ENCODE assay signal across 22 mouse cellular contexts in the genomic region with DNA sequence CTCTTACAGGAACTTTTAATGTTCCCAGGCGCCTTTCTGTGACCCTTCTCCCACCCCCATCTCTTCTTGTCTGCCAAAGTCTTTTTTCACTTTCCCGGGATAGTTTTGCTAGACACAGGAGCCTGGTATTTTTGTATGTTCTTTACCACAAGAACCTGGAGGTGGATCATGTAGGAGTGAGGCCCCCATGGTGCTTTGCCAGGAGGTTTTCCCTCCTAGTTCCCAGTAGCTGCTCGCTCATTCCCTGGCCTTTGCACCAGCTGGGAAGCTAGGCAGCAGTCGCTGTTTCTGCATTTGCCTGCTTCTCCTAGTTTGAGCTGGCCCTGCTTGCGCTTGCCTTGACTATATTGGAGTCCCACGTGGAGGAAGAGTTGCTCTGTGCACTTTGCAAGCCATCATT. TPM values are rescaled to one million over a fixed set of nuclear protein-coding genes. Genes with fewer than 3 reads are reported as not detected.
DNase-seq lines count a peak whose midpoint lies in the region; ATAC-seq lines count a peak whose summit lies in the region.
"Had no signal": no experiment of that assay in that cellular context is flagged by ENCODE, and none has a peak within 500 bp of the region (broad histone marks: within the 10 kb centered on the region; RNA-seq: fewer than 3 reads in every experiment).

No protein-coding gene starts in this region.

- H3K9me3 ChIP-seq in limb, embryonic 15.5 days: no peaks in the 10 kb centered on the region
- H3K9me3 ChIP-seq: embryonic facial prominence, embryonic 13.5 days; forebrain, embryonic 13.5 days; heart, embryonic 10.5 days had no signal

- peak overlapping the region; percentile 22; the same call in 1 of the 2 replicates for H3K27ac ChIP-seq in limb, embryonic 15.5 days
- H3K27ac ChIP-seq: embryonic facial prominence, embryonic 13.5 days; forebrain, embryonic 13.5 days; heart, embryonic 10.5 days; hindbrain, embryonic 14.5 days had no signal

- no peak for DNase-seq in frontal cortex, postnatal 25 days (ENCODE audit: low spot score in 2 of 2)
- DNase-seq in layer of hippocampus, adult 9-11 months: peak; percentile 30
- DNase-seq in layer of hippocampus, postnatal 25 days (ENCODE audit: extremely low spot score in 1 of 2, low spot score in 1 of 2): no peak
- DNase-seq in right cerebral cortex, adult 18-20 months: peak; percentile 53
- DNase-seq in right cerebral cortex, postnatal 14 days: no peak
- DNase-seq: adrenal gland, postnatal 10 days; B cell, adult 2 months; cerebellum, adult 11-12 months; cerebellum, adult 9-10 months; cerebellum, postnatal 25 days; forebrain, postnatal 0 days; gastrocnemius, postnatal 36 days; heart, adult 18-20 months; heart, postnatal 14 days had no signal

- H3K36me3 ChIP-seq in limb, embryonic 15.5 days: 0 out of 2 replicates have a peak, but pooled peaks cover 3% of the 10 kb centered on the region
- H3K36me3 ChIP-seq: G1E had no signal

- peaks cover 11% of the 10 kb centered on the region; the same call in 1 of the 2 replicates for H3K4me1 ChIP-seq in limb, embryonic 15.5 days

- H3K27me3 ChIP-seq in limb, embryonic 15.5 days: no peaks in the 10 kb centered on the region
- H3K27me3 ChIP-seq: embryonic facial prominence, embryonic 13.5 days; forebrain, embryonic 13.5 days had no signal

- H3K4me2 ChIP-seq in limb, embryonic 15.5 days: no peak overlapping the region
- H3K4me2 ChIP-seq: embryonic facial prominence, embryonic 13.5 days; forebrain, embryonic 13.5 days; hindbrain, embryonic 14.5 days had no signal

- no peak overlapping the region for H3K4me3 ChIP-seq in limb, embryonic 15.5 days
- H3K4me3 ChIP-seq: embryonic facial prominence, embryonic 13.5 days; forebrain, embryonic 13.5 days; heart, embryonic 10.5 days had no signal

- H3K9ac ChIP-seq in limb, embryonic 15.5 days: no peak overlapping the region
- H3K9ac ChIP-seq: embryonic facial prominence, embryonic 13.5 days; forebrain, embryonic 13.5 days; forebrain, postnatal 0 days; hindbrain, embryonic 14.5 days had no signal

- 64% methylated on average over 6 of the region's 6 CpGs for WGBS in limb, embryonic 15.5 days

- peak; percentile 77 for ATAC-seq in frontal cortex, adult (ENCODE audit: low TSS enrichment)
- ATAC-seq in limb, embryonic 15.5 days (ENCODE audit: insufficient number of reproducible peaks, low FRiP score, low TSS enrichment, low read depth): no peak
- ATAC-seq: CD4-positive, CD25-positive, alpha-beta regulatory T cell, adult 4 months; forebrain, embryonic 13.5 days; forebrain, postnatal 0 days had no signal

RNA-seq across cellular contexts. Expression of a gene that starts 36.2 kb away (rescaled TPM):
- total RNA-seq in layer of hippocampus, postnatal 25 days (2021): 100 to 1,000 TPM; 493 to 570 TPM
- 543 and 584 TPM in 2 replicates for polyA plus RNA-seq in limb, embryonic 15.5 days (2015; fragmentation: Nextera tagmentation; extraction: Ambion mirVana)

Comparison
In these comparisons a context has a peak if more than half of its experiments do, and no peak if none do; other contexts are left out.
1. DNase-seq: peak in layer of hippocampus, adult 9-11 months (single experiment) and right cerebral cortex, adult 18-20 months (single experiment); none in frontal cortex, postnatal 25 days (0 of 2), layer of hippocampus, postnatal 25 days (0 of 2) and right cerebral cortex, postnatal 14 days (single experiment).